Mouse (Mus musculus): ENCODE measurements around the gene Krt33b.

The Krt33b gene

GRCm38 (mm10) chr11:99990571-99990970, 39.1 kb downstream of the Krt33b start:
- no peak for DNase-seq

DNA sequence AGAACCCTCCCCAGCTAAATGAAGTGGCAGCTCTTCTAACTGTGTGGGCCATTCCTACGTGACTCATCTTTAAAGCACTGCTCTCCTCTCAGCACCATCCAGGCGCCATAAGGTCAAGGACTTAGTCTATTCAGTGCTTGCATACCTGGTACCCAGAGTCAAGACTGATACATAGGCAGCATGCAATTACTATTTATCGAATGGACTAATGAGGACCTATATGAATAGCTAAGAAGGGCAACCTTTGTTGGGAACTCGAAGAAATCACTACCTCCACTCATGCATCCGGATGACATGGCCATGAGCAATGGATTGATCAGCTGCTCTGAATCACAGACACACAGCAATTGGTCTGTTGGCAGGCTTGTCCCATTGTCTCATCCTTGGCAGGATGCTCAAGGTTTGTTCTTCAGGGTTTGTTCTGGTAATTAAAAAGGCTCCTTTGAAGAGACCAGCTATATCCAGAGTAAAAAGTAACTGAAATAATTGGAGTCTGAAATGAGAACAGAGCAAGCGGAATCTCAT, 39.7 kb downstream of the Krt33b start:
- no peak for DNase-seq

DNA sequence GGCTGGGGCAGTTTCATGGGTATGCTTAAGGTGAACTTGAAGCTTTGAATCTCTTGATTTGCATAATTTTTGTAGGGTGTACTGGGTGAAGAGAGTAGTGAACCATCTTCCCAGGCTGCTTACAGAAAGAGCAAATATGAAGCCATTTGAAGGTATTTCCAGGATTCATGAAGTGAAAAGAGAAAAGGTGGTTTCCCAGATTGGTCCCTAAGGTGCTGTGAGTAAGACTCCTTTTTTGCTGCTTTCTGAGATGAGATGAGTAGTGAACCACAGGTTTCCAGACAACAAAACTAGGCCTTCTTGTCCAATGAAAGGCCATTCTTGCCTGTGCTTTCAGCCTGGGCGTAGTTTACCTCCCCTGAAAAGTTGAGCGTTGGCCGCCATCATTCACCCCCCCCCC, 41.1 kb downstream of the Krt33b start:
- DNase-seq = no peak

DNA sequence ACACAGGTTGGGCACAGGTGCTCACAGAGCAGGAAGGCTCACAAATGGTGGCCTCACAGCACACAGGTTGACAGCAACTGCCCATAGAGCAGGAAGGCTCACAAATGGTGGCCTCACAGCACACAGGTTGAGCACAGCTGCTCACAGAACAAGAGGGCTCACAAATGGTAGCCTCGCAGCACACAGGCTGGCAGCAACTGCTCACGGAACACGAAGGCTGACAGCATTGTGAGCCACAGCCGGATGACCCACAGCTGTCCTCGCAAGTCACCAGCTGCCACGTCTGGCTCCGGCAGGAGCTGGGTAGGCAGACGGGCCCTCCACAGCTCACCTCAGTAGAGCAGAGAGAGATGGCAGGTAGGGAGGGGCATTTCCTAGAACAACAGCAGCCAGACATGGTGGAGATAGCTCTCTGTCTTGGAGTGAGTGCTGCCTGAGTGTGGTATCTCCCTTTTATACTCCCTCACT, 43.5 kb downstream of the Krt33b start, which contains the start of gene Krtap16-1:
Gene Krtap16-1 (minus strand): TSS at position 418 of the 468 bp plus-strand sequence.
- no peak for DNase-seq

GRCm38 (mm10) chr11:99985291-99986092, 44.2 kb downstream of the Krt33b start:
- no peak for DNase-seq

DNA sequence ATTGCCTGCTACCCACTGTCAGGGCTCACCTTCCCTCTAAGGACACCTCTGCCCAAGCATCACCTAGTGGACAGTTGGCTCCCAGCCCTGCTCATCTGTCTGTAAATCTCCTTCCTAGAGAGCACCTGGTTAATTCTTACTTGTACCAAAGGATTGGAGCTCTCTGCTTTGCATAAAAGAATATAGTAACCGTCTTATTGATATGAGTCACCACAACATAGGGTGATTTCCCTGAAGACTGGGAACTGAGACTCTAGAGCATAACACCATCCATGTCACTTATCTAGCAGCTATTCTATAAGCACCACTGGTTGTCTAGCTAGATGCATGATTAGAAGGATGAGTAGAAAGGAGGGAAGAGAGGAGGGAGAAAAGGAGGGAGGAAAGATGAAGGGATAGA, 46.2 kb downstream of the Krt33b start:
- DNase-seq = no peak

DNA sequence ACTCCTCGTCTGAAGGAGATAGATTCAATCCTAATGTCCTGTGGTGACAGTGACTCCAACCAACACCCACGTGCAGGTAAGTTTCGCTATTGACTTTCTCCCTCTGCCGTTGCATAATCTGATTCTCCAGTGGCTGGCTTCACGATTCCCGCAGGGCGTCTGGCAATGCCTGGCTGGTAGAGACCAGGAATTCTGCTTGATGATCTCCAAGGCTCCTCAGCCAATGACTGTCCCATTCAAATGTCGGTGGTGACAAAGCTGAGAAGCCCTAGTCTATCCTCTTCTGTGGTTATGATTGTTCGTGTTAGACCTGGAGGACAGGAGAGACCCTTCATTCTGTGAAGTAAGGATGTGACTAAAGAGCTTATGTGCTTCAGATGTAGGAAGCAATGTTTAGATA, 46.9 kb downstream of the Krt33b start:
- no peak for DNase-seq

GRCm38 (mm10) chr11:99978953-99979352, 50.7 kb downstream of the Krt33b start, which contains the start of gene Krtap29-1:
TSS of gene Krtap29-1 (minus strand) at chr11:99979053.
- no peak for DNase-seq
